Mouse (Mus musculus): ENCODE results near the gene Uvrag. TPM values are rescaled to one million over a fixed set of nuclear protein-coding genes. Genes with fewer than 3 reads are reported as not detected.
A peak's percentile ranks its signal among the peaks of the same experiment; 100 is the strongest.

Gene Uvrag
- polyA plus RNA-seq, 1 experiment from 2014 or later: 18.3 TPM

DNA sequence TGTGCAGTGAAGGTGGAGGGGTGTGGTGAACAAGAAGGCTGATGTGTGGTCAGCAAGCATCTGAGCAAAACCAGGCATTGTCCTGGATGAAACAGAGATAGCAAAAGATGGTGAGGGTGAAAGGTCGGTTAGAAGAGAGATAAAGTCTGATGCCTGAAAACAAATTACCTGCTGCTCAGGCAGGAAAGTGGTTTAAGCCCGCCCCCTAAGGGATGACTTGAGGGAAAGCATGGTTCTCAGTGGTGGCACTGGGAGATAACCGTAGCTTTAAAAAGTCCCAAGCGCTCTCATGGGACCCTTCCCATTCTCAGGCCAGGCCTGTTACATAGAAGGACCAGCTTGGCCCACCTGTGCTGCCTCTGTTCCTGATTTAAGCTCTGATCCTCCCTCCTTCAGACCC, 119.7 kb downstream of the Uvrag start:
- no peaks in the 10 kb centered on the region for H3K9me3 ChIP-seq (ENCODE audit: control insufficient read depth, low read length)
- H3K4me3 ChIP-seq (replicated peaks; ENCODE audit: low read length): no peak overlapping the region
- H3K9ac ChIP-seq (replicated peaks; ENCODE audit: low read depth, low read length): no peak overlapping the region

DNA sequence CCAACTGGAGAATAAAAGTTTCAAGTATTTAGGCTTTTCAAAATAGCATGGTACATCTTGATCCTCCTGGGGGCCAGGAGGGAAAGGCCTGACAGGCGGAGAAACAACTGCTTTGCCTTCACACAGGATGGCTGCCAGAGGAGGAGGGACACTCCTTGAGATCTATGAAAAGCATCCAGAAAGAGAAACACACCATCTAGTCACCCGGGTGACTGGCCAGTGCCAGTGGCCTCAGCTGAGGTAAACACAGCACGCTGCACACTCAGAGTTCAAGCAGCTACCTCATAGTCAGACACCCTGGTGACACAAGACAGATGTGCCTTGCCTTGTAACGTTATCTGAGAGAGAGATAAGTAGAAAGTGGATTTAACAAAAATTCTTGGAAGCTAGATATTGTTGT, 120.6 kb downstream of the Uvrag start:
- Histone ChIP-seq H3K9ac (replicated peaks; ENCODE audit: low read depth, low read length) (no peak overlapping the region), H3K27ac (ENCODE audit: low read length) (no peak overlapping the region), H3K4me1 (replicated peaks; ENCODE audit: control insufficient read depth, insufficient read depth, low read length) (no peaks in the 10 kb centered on the region), H3K36me3 (ENCODE audit: control insufficient read depth, insufficient read depth) (no peaks in the 10 kb centered on the region), H3K9me3 (ENCODE audit: control insufficient read depth, low read length) (no peaks in the 10 kb centered on the region), H3K4me2 (ENCODE audit: low read length) (no peak overlapping the region), H3K27me3 (replicated peaks; ENCODE audit: control insufficient read depth, insufficient read depth, low read length) (no peaks in the 10 kb centered on the region), H3K4me3 (replicated peaks; ENCODE audit: low read length) (no peak overlapping the region)
- 61% methylated on average over 4 of the region's 4 CpGs for WGBS
- ATAC-seq: no peak

More for the DNA sequence above, 119.7 kb downstream of the Uvrag start:
- 54% methylated on average over 4 of the region's 4 CpGs for WGBS
- H3K4me2 ChIP-seq (ENCODE audit: low read length): no peak overlapping the region
- H3K36me3 ChIP-seq (ENCODE audit: control insufficient read depth, insufficient read depth): no peaks in the 10 kb centered on the region
- ATAC-seq: no peak
- no peak overlapping the region for H3K27ac ChIP-seq (ENCODE audit: low read length)
- H3K27me3 ChIP-seq (replicated peaks; ENCODE audit: control insufficient read depth, insufficient read depth, low read length): no peaks in the 10 kb centered on the region
- H3K4me1 ChIP-seq (replicated peaks; ENCODE audit: control insufficient read depth, insufficient read depth, low read length): no peaks in the 10 kb centered on the region

DNA sequence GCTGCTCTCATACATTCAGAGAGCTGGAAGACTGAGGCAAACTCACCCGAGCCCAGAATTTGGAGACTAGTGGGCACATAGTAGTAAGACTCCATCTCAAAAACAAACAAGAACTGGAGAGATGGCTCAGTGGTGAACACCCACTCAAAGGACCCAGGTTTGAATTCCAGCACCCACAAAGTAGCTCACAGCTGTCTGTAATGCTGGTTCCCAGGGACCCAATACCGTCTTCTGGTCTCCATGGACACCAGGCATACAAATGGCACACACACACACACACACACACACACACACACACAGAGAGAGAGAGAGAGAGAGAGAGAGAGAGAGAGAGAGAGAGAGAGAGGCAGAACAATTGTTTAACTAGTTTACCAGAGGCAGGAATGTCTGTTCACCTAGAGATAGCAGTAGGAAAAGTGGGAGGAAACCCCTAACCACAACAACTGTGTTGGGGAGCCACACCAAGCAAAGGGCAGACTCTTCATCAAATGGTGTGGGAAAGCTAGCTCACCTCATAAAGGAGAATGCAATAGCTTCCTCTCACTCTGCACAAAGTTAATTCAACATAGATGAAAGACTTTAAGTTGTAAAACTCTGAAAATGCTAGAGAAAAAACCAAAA, 123.6 kb downstream of the Uvrag start:
- H3K9me3 ChIP-seq (ENCODE audit: control insufficient read depth, low read length): no peaks in the 10 kb centered on the region
- H3K36me3 ChIP-seq (ENCODE audit: control insufficient read depth, insufficient read depth): no peaks in the 10 kb centered on the region
- no peak overlapping the region for H3K4me3 ChIP-seq (replicated peaks; ENCODE audit: low read length)
- 63% methylated on average over 2 of the region's 2 CpGs for WGBS
- H3K27me3 ChIP-seq (replicated peaks; ENCODE audit: control insufficient read depth, insufficient read depth, low read length): no peaks in the 10 kb centered on the region
- no peaks in the 10 kb centered on the region for H3K4me1 ChIP-seq (replicated peaks; ENCODE audit: control insufficient read depth, insufficient read depth, low read length)
- no peak for ATAC-seq
- no peak overlapping the region for H3K4me2 ChIP-seq (ENCODE audit: low read length)
- no peak overlapping the region for H3K27ac ChIP-seq (ENCODE audit: low read length)
- no peak overlapping the region for H3K9ac ChIP-seq (replicated peaks; ENCODE audit: low read depth, low read length)

DNA sequence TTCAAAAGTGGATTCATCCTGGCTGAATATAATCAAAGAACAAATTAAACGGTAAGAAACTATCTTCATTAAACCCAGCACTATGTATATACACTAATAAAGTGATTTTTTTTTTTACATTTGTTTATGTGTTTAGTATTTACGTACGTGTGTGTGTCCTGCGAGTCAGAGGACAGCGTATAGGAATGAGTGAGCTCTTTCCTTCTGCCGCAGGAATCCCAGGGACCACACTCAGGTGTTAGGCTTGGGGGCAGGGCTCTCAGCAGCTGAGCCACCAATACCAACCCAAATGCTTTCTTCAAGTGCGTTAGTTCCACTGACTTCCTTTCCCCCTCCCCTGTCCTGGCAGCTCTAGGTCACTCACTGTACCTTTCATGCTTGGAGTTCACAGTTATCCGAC, 125.0 kb downstream of the Uvrag start:
- ATAC-seq: no peak
- 72% methylated on average over 8 of the region's 8 CpGs for WGBS
- H3K4me1 ChIP-seq (replicated peaks; ENCODE audit: control insufficient read depth, insufficient read depth, low read length): no peaks in the 10 kb centered on the region
- H3K27ac ChIP-seq (ENCODE audit: low read length): no peak overlapping the region
- H3K4me2 ChIP-seq (ENCODE audit: low read length): peak overlapping the region; percentile 26; the same call in 1 of the 2 replicates
- no peak overlapping the region for H3K4me3 ChIP-seq (replicated peaks; ENCODE audit: low read length)
- H3K36me3 ChIP-seq (ENCODE audit: control insufficient read depth, insufficient read depth): no peaks in the 10 kb centered on the region
- H3K9ac ChIP-seq (replicated peaks; ENCODE audit: low read depth, low read length): no peak overlapping the region
- no peaks in the 10 kb centered on the region for H3K27me3 ChIP-seq (replicated peaks; ENCODE audit: control insufficient read depth, insufficient read depth, low read length)
- H3K9me3 ChIP-seq (ENCODE audit: control insufficient read depth, low read length): no peaks in the 10 kb centered on the region

DNA sequence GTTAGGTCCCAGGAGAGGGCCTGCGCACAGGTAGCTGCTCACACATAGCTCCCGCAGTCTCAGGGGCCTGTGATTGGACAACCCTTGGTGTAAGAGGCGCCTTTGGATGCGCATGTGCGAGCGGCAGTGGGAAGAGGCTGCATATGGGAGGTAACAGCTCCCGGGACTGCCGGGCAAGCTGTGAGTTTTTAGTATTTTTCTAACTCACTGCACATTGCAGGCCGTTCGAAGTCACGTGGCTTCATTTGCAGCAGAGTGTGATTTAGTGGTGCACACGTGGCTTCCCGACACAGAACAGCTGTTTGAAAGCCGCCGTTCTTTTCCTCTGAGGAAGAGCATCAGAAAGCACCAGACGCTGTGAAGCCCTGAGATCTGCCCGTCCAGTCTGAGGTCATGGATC, 125.5 kb downstream of the Uvrag start:
- no peaks in the 10 kb centered on the region for H3K36me3 ChIP-seq (ENCODE audit: control insufficient read depth, insufficient read depth)
- peak overlapping the region; percentile 26 for H3K4me2 ChIP-seq (ENCODE audit: low read length)
- no peak overlapping the region for H3K27ac ChIP-seq (ENCODE audit: low read length)
- H3K27me3 ChIP-seq (replicated peaks; ENCODE audit: control insufficient read depth, insufficient read depth, low read length): no peaks in the 10 kb centered on the region
- H3K9me3 ChIP-seq (ENCODE audit: control insufficient read depth, low read length): no peaks in the 10 kb centered on the region
- no peak overlapping the region for H3K9ac ChIP-seq (replicated peaks; ENCODE audit: low read depth, low read length)
- no peaks in the 10 kb centered on the region for H3K4me1 ChIP-seq (replicated peaks; ENCODE audit: control insufficient read depth, insufficient read depth, low read length)
- peak; percentile 67 for ATAC-seq
- 70% methylated on average over 17 of the region's 17 CpGs for WGBS
- H3K4me3 ChIP-seq (replicated peaks; ENCODE audit: low read length): no peak overlapping the region

DNA sequence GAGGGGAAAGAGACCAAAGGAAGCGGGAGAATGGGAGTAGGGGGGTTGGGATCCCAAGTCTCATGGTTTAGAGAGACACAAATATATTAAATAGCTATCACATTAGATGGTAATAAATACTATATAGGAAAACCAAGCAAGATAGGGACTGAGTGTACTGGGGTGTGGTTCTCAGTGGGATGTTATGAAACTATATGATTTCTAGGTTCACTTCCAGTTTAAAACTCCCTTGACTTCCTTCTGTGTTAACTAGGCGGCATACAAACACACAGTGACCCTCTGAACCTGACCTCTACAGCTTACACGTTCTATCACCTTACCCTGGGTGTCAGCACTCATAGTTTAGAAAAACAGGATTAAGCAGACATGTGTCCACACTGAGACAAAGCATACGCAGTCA, 126.3 kb downstream of the Uvrag start:
- Histone ChIP-seq H3K4me2 (ENCODE audit: low read length) (no peak overlapping the region), H3K27me3 (replicated peaks; ENCODE audit: control insufficient read depth, insufficient read depth, low read length) (no peaks in the 10 kb centered on the region), H3K9ac (replicated peaks; ENCODE audit: low read depth, low read length) (no peak overlapping the region), H3K4me3 (replicated peaks; ENCODE audit: low read length) (no peak overlapping the region), H3K27ac (ENCODE audit: low read length) (no peak overlapping the region), H3K4me1 (replicated peaks; ENCODE audit: control insufficient read depth, insufficient read depth, low read length) (no peaks in the 10 kb centered on the region), H3K9me3 (ENCODE audit: control insufficient read depth, low read length) (no peaks in the 10 kb centered on the region), H3K36me3 (ENCODE audit: control insufficient read depth, insufficient read depth) (no peaks in the 10 kb centered on the region)
- 79% methylated on average over 4 of the region's 4 CpGs for WGBS
- no peak for ATAC-seq

DNA sequence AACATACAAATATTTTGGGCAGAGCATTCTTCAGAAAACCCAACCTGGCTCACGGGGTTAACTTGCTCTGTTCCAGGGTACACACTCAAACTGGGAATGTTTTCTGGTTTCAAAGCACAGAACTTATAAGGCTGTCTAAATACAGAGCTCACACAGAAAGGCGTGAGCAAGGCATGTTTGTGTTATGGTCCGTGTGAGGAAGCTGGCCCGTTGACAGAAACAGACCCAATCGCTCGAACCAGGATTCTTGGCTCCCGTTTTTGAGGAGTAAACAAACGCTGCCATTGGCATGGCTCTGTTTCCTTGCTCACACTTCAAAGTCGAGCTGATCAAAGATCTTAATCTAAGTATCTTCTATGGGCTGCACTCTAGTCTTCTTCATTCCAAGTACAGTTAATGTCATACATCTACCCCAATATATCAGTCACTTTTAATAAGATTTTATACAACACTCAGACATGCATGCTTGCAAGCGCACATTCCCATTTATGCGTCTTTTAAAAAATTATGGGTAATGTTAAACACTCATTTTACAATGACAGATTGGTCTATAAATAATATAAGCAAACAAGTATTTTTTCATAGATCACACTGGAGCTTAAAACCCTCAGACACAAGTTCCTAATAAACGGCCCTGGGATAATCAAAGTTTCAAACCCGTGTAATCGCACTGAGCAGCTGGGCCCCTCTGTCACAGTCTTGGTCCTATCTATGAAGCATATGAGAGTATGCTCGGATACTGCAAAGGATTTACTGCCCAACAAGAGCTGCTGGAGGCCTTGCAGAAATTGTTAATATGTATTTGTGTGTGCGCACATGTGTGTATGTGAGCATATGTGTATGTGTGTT, 133.2 kb downstream of the Uvrag start:
- Histone ChIP-seq H3K4me1 (replicated peaks; ENCODE audit: control insufficient read depth, insufficient read depth, low read length) (no peaks in the 10 kb centered on the region), H3K4me2 (ENCODE audit: low read length) (no peak overlapping the region), H3K36me3 (ENCODE audit: control insufficient read depth, insufficient read depth) (no peaks in the 10 kb centered on the region), H3K9me3 (ENCODE audit: control insufficient read depth, low read length) (no peaks in the 10 kb centered on the region), H3K9ac (replicated peaks; ENCODE audit: low read depth, low read length) (no peak overlapping the region), H3K27me3 (replicated peaks; ENCODE audit: control insufficient read depth, insufficient read depth, low read length) (no peaks in the 10 kb centered on the region), H3K27ac (ENCODE audit: low read length) (no peak overlapping the region), H3K4me3 (replicated peaks; ENCODE audit: low read length) (no peak overlapping the region)
- no peak for ATAC-seq
- WGBS: 72% methylated on average over 16 of the region's 16 CpGs

DNA sequence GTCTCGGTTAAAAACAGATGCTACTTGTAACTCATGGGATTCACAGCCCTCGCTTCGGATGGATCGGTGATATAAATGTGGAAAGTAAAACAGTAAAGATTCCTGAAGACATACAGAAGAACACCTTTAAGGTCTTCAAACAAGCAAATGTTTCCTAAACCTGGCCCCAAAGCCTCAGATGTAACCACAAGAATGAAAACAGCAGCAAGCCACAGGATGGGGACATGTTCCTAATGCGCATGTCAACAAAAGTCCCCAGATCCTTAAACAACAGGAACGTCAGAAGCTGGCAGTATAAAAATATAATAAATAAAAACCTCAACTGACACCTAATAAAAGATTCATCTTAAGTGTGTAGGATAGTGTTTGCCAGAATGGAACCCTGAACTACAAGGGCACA, 137.7 kb downstream of the Uvrag start:
- no peaks in the 10 kb centered on the region for H3K27me3 ChIP-seq (replicated peaks; ENCODE audit: control insufficient read depth, insufficient read depth, low read length)
- no peak overlapping the region for H3K4me2 ChIP-seq (ENCODE audit: low read length)
- H3K9ac ChIP-seq (replicated peaks; ENCODE audit: low read depth, low read length): no peak overlapping the region
- ATAC-seq: no peak
- no peaks in the 10 kb centered on the region for H3K4me1 ChIP-seq (replicated peaks; ENCODE audit: control insufficient read depth, insufficient read depth, low read length)
- H3K27ac ChIP-seq (ENCODE audit: low read length): no peak overlapping the region; the same call in 1 of the 2 replicates
- no peaks in the 10 kb centered on the region for H3K9me3 ChIP-seq (ENCODE audit: control insufficient read depth, low read length)
- no peaks in the 10 kb centered on the region for H3K36me3 ChIP-seq (ENCODE audit: control insufficient read depth, insufficient read depth)
- H3K4me3 ChIP-seq (replicated peaks; ENCODE audit: low read length): no peak overlapping the region
- WGBS: 93% methylated on average over 6 of the region's 6 CpGs

DNA sequence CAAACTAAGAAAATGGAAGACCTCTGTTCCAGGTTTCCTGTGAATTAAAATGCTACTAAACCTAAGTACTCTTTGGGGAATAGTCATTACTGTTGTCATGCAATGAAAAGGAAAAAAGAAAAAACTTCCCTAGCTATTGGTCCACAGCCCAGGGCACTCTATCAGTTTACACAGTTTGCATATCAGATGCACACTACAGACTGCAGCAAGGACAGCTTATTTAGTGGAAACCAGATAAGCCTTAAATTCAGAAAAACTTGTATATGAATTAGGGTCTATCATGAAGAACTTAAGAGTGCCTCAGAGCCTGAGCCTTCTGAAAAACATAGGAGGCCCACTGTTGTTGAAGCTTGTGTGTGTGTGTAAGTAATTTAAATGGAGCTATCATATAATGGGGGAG, 142.2 kb downstream of the Uvrag start:
- no peaks in the 10 kb centered on the region for H3K36me3 ChIP-seq (ENCODE audit: control insufficient read depth, insufficient read depth)
- no peak for ATAC-seq

More for the DNA sequence above, 142.2 kb downstream of the Uvrag start:
- Histone ChIP-seq H3K4me3 (replicated peaks; ENCODE audit: low read length) (no peak overlapping the region), H3K9ac (replicated peaks; ENCODE audit: low read depth, low read length) (no peak overlapping the region), H3K27me3 (replicated peaks; ENCODE audit: control insufficient read depth, insufficient read depth, low read length) (no peaks in the 10 kb centered on the region), H3K4me2 (ENCODE audit: low read length) (no peak overlapping the region), H3K4me1 (replicated peaks; ENCODE audit: control insufficient read depth, insufficient read depth, low read length) (no peaks in the 10 kb centered on the region), H3K9me3 (ENCODE audit: control insufficient read depth, low read length) (no peaks in the 10 kb centered on the region), H3K27ac (ENCODE audit: low read length) (no peak overlapping the region)

Data from forebrain, embryonic 16.5 days (tissue).